Mouse (Mus musculus): ENCODE measurements at regions not wholly inside any gene's neighbourhood (a gene's known extent, or its start where the extent isn't known, plus 50 kb on each side); places are given as distances from the start of the nearest gene placed in this dataset.

GRCm38 (mm10) chr4:91180241-91181096, 220.1 kb downstream of the Elavl2 start:
- no peak for DNase-seq

- no peak for DNase-seq
Observed at GRCm38 (mm10) chr4:91164280-91165121, 236.1 kb downstream of the Elavl2 start.

GRCm38 (mm10) chr4:91157047-91157446, 243.5 kb downstream of the Elavl2 start:
- no peak for DNase-seq

GRCm38 (mm10) chr4:91144666-91145065, 255.9 kb downstream of the Elavl2 start:
- DNase-seq: no peak

GRCm38 (mm10) chr4:91143906-91144305, 256.7 kb downstream of the Elavl2 start:
- peak; percentile 25 for DNase-seq

- no peak for DNase-seq
Observed at GRCm38 (mm10) chr4:91135327-91135726, 265.3 kb downstream of the Elavl2 start.

- peak; percentile 9 for DNase-seq
Observed at GRCm38 (mm10) chr4:91132266-91132665, 268.3 kb downstream of the Elavl2 start.

GRCm38 (mm10) chr4:91120277-91120676, 280.3 kb downstream of the Elavl2 start:
- no peak for DNase-seq

- peak; percentile 30 for DNase-seq
Observed at GRCm38 (mm10) chr4:91116807-91117609, 283.6 kb downstream of the Elavl2 start.

- no peak for DNase-seq
Observed at GRCm38 (mm10) chr4:91111684-91112681, 288.6 kb downstream of the Elavl2 start.

- peak; percentile 95 for DNase-seq
Observed at GRCm38 (mm10) chr4:91096086-91096485, 304.5 kb downstream of the Elavl2 start.

GRCm38 (mm10) chr4:91094382-91094781, 306.2 kb downstream of the Elavl2 start:
- no peak for DNase-seq

- DNase-seq: no peak
Observed at GRCm38 (mm10) chr4:91093885-91094284, 306.7 kb downstream of the Elavl2 start.

- DNase-seq: no peak
Observed at GRCm38 (mm10) chr4:91092323-91092722, 308.3 kb downstream of the Elavl2 start.

- DNase-seq: no peak
Observed at GRCm38 (mm10) chr4:91091910-91092309, 308.7 kb downstream of the Elavl2 start.

GRCm38 (mm10) chr4:91083950-91084349, 316.6 kb downstream of the Elavl2 start:
- no peak for DNase-seq

GRCm38 (mm10) chr4:91081447-91081846, 319.1 kb downstream of the Elavl2 start:
- DNase-seq: no peak

- DNase-seq: no peak
Observed at GRCm38 (mm10) chr4:91080620-91081441, 319.8 kb downstream of the Elavl2 start.

- no peak for DNase-seq
Observed at GRCm38 (mm10) chr4:91071263-91071662, 329.3 kb downstream of the Elavl2 start.

- DNase-seq: no peak
Observed at GRCm38 (mm10) chr4:91060933-91061332, 339.7 kb downstream of the Elavl2 start.

GRCm38 (mm10) chr4:91051913-91052312, 348.7 kb downstream of the Elavl2 start:
- DNase-seq: no peak
